Mouse (Mus musculus): Measurements from ENCODE around the gene Ndst4.

The Ndst4 gene

DNA sequence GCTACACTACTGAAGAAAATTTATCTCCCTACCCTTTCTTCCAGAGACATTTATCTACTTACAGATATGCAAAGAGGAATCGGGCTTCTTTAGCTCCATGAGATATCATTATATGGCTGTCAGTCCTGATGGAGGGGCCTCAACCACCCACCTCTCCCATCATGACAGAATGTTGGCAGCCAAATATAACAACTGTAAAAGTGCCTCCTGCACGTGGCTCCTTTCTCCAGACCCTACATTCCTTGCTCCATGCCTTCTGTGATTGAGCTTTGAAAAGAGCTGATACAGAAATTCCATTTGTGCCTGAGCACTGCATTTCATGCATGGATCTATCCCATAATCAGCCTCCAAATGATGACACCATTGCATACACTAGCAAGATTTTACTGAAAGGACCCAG lies 331.1 kb downstream of the Ndst4 start:
- no peak for DNase-seq

DNA sequence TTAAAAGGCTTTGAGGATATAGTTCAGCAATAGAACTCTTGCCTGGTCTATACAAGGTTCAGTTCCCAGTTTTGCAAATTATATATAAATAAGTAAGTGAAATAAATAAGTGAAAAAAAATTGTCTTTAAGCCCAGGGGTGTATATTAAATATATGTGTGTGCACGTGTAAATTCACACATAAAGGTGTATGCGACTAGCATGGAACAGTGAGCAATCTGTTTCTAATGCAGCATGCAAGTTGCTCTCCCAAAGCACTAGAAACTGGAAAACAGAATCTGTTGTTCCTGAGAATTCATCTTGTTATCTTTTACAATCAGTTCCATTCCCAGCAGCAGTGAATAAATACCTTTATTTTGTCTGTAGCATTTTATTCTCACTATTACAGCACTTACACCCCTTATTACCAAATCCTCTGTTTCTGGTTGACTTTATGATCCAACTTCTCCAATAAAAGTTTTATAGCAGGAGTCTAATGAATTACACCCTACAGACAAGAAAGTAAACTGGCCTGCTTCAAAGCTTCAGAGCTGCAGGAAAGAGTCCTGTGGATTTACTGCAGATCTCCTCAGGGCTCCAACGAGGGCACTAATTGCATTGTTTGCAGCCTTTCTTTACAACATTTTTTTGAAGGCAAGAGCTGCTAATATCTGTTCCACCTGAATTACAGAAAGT lies 340.7 kb downstream of the Ndst4 start:
- DNase-seq: no peak

DNA sequence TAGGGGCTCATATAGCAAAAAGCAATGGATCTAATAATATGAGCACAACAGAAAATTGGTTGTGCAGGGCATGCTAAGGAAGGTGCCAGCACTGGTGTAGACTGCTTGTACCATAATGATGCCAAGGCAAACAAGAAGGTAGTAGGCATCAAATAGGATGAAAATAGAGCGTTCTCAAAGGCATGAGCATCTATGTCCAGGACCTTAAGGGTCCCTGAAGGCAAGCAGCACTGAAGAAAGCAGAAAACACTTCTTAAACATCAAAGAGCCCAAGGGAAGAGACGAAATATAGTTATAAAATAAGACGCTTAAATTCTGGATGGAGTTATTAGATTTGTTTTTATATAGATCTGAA lies 341.2 kb downstream of the Ndst4 start:
- no peak for DNase-seq

DNA sequence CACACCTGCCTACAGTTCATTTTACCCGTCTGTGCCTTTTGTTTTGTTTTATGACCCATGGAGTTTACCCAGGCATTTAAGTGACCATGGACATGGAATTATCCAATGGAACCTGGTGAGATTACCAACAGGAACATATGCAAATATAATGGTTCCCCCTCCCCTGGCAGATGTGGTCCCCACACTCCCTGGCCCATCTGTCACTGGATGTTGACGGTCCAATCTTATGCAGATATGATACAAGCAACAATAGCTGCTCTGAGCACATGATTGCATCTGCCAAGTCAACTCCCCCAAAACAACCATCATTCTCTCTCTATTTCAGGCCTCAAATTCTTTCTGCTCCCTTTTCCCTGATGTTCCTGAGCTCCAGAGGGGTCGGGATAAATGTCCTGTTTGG lies 342.5 kb downstream of the Ndst4 start:
- DNase-seq: no peak

DNA sequence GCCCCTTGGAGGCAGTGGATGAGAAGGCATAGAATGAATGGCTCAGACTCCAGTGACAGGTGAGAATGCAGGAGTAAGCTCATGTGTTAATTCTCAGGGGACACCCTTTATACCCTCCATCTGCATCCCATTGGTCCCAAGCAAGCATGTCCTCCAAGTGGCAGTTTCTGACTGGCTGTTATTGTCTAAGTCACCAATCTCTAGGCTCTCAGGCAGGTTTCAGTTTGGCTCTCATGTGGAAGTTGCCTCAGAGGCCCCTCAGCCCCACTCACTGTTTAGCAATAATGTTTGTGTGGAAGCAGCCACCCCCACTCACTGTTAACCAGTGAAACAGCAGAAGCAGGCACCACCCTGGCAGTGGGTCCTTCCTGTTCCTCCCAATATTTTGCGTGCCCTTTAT lies 353.0 kb downstream of the Ndst4 start:
- no peak for DNase-seq

DNA sequence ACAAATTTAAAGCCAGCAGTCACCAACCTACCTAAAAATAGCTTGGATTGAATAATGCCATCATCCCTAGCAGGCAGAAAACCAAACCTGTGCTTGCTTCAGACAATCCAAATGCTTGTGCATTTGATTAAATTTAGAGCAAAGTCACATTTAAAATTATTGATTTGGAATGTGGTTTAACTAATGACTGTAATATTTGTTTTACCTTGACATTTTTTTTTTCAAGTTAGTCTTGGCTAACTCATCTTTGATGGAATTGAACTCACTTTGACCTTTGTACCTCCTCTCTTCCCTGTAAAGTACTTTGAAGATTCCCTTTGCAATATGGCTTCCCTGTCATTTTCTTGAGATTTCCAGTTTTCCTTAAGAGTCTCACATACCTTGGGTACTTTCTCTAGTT lies 356.8 kb downstream of the Ndst4 start:
- DNase-seq: no peak
